Mouse (Mus musculus): ENCODE data around the gene Clip3. TPM values are rescaled to one million over a fixed set of nuclear protein-coding genes. Genes with fewer than 3 reads are reported as not detected.

Gene Clip3
- polyA plus RNA-seq, 1 experiment from 2014 or later, result 113 TPM

GRCm38 (mm10) chr7:30334563-30334962 lies 43.0 kb downstream of the Clip3 start:
- peaks cover 44% of the 10 kb centered on the region for H3K4me1 ChIP-seq (replicated peaks)
- no peak for ATAC-seq (ENCODE audit: low read depth)
- WGBS, result 63% methylated on average over 5 of the region's 5 CpGs
- H3K9ac ChIP-seq, result no peak overlapping the region
- H3K36me3 ChIP-seq, result no peaks in the 10 kb centered on the region
- H3K27me3 ChIP-seq, result peaks cover 41% of the 10 kb centered on the region
- no peak overlapping the region for H3K27ac ChIP-seq (replicated peaks)
- no peaks in the 10 kb centered on the region for H3K9me3 ChIP-seq
- H3K4me2 ChIP-seq, result no peak overlapping the region
- H3K4me3 ChIP-seq, result no peak overlapping the region

DNA sequence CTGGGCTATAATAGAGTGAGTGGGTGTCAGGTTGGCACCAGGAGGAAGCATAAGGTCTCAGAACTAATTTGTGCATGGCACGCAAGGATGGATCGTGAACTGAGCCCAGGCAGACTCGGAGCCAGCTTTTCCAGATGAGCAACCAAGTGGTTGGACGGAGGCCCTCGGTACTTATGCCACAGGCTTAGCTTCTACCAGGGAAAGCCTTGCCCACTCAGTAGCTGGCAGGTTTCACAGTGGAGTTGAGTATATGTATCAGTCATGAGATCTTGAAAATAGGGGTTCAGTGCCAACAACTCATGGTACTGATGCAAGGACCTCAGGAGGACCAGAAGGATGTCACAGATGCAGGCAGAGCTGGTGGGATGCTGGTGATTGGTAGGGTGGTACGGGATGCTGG lies 44.2 kb downstream of the Clip3 start:
- Histone ChIP-seq H3K4me1 (replicated peaks) (peaks cover 44% of the 10 kb centered on the region), H3K9ac (no peak overlapping the region), H3K27me3 (peaks cover 39% of the 10 kb centered on the region), H3K36me3 (no peaks in the 10 kb centered on the region), H3K9me3 (no peaks in the 10 kb centered on the region), H3K4me3 (no peak overlapping the region), H3K4me2 (no peak overlapping the region), H3K27ac (replicated peaks) (no peak overlapping the region)
- ATAC-seq (ENCODE audit: low read depth), result no peak
- 77% methylated on average over 6 of the region's 6 CpGs for WGBS

DNA sequence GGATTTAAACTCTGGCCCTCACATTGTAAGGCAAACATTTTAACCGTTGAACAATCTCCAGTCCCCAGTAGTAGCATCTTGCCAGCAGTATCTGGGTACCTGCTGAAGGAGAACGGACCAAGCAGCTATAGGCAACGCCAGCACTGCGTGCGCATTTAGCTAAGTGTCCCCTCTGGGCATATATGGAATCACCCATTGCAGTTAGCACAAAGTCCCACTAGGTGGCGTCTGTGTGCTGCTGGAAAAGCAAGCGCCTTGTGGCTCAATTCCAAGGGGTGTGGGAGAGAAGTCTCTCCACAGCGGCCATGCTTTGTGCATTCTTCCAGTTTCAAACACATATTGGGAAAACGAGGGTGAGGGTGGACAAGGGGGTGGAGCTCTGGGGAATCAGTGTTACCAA lies 44.9 kb downstream of the Clip3 start:
- no peaks in the 10 kb centered on the region for H3K9me3 ChIP-seq
- H3K27me3 ChIP-seq, result peaks cover 39% of the 10 kb centered on the region
- H3K4me1 ChIP-seq (replicated peaks), result peaks cover 39% of the 10 kb centered on the region
- no peak overlapping the region for H3K9ac ChIP-seq
- no peaks in the 10 kb centered on the region for H3K36me3 ChIP-seq
- 0 out of 2 replicates have a peak, but pooled peaks have one; percentile 10 for ATAC-seq (ENCODE audit: low read depth)
- WGBS, result 3% methylated on average over 9 of the region's 9 CpGs
- H3K4me2 ChIP-seq, result peak overlapping the region; percentile 9; the same call in 1 of the 2 replicates
- no peak overlapping the region for H3K27ac ChIP-seq (replicated peaks)
- H3K4me3 ChIP-seq, result no peak overlapping the region

DNA sequence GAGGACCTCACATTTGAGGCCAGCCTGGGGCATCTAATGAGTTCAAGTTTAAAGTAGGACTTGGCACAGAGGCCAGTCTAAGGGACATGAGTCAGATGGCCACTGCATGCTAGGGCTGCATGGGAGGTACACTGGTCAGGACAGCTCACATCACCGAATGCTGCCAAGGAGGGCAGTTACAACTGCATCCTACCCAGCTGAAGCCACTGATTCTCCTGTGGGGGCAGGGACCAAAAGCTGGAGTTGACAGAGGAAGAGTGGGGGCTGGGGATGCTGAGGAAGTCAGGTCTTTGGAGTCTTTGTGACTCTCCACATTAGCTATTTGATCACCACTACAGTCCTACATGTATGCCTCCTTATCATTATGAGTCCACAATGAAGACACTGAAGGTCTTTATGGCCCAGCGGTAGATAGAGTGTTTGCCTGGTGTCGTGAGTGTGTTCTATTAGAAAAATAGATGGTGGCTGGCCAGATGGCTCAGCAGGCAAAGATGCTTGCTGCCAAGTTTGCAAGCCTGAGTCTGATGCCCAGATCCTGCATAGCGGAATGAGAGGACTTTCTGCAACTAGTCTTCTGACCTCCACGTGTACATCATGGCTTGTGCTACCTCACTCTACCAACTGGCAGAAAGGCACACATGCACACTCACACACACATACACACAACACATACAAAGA lies 48.0 kb downstream of the Clip3 start:
- no peaks in the 10 kb centered on the region for H3K9me3 ChIP-seq
- peaks cover 9% of the 10 kb centered on the region for H3K4me1 ChIP-seq (replicated peaks)
- ATAC-seq (ENCODE audit: low read depth), result no peak
- peaks cover 39% of the 10 kb centered on the region for H3K27me3 ChIP-seq
- H3K27ac ChIP-seq (replicated peaks), result no peak overlapping the region
- WGBS, result 69% methylated on average over 5 of the region's 5 CpGs
- H3K4me2 ChIP-seq, result no peak overlapping the region
- no peak overlapping the region for H3K9ac ChIP-seq
- no peak overlapping the region for H3K4me3 ChIP-seq
- no peaks in the 10 kb centered on the region for H3K36me3 ChIP-seq

DNA sequence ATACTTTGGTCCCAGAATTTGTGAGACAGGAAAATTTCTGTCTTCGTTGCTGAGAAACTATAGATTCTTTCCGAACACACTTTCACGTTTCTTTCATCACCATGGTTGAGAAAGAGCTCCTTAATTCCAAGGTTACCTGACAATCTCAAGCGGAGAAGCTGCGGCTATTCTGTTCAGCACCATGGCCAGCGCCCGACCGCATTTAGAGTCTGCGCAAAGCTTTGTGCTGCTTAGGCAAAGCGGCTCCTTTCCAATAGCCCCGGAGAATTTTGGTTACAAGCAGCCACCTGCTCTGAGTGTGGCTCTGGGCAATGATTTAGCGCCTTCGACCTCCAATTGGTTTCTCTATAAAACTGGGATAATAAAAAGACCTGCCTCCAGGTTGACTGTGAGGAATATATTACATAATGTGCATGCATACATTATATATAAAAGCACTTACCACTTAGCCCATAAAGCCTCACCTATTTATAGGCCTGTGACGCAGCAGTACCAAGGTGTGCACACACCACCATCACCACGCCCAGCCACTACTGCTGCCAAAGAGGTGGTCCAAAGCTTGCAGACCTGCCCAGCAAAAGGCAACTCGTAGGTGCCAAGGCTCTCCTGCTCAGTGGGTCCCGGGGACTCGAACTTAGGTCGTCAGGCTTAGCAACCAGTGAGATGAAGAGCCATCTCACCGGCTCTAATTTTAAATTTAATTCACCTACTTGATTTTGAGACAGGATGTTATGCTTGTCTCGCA lies 55.3 kb downstream of the Clip3 start:
- 28% methylated on average over 21 of the region's 21 CpGs for WGBS
- no peak overlapping the region for H3K4me3 ChIP-seq
- no peaks in the 10 kb centered on the region for H3K36me3 ChIP-seq
- no peak overlapping the region for H3K4me2 ChIP-seq
- H3K27ac ChIP-seq (replicated peaks), result no peak overlapping the region
- peaks cover 62% of the 10 kb centered on the region for H3K27me3 ChIP-seq
- H3K4me1 ChIP-seq (replicated peaks), result peaks cover 15% of the 10 kb centered on the region
- no peaks in the 10 kb centered on the region for H3K9me3 ChIP-seq
- H3K9ac ChIP-seq, result no peak overlapping the region
- ATAC-seq (ENCODE audit: low read depth), result no peak

GRCm38 (mm10) chr7:30347828-30348227 lies 56.3 kb downstream of the Clip3 start:
- peak overlapping the region; percentile 46 for H3K4me2 ChIP-seq
- peak overlapping the region; percentile 38; the same call in 1 of the 2 replicates for H3K9ac ChIP-seq
- no peaks in the 10 kb centered on the region for H3K36me3 ChIP-seq
- peaks cover 15% of the 10 kb centered on the region for H3K4me1 ChIP-seq (replicated peaks)
- H3K4me3 ChIP-seq, result peak overlapping the region; percentile 13; the same call in 1 of the 2 replicates
- H3K27me3 ChIP-seq, result peaks cover 57% of the 10 kb centered on the region
- ATAC-seq (ENCODE audit: low read depth), result peak; percentile 56
- WGBS, result 1% methylated on average over 30 of the region's 30 CpGs
- H3K9me3 ChIP-seq, result no peaks in the 10 kb centered on the region
- no peak overlapping the region for H3K27ac ChIP-seq (replicated peaks)

GRCm38 (mm10) chr7:30353279-30353822 lies 61.8 kb downstream of the Clip3 start:
- no peak overlapping the region for H3K9ac ChIP-seq
- peaks cover 29% of the 10 kb centered on the region for H3K4me1 ChIP-seq (replicated peaks)
- no peaks in the 10 kb centered on the region for H3K9me3 ChIP-seq
- H3K27ac ChIP-seq (replicated peaks), result no peak overlapping the region; the same call in 1 of the 2 replicates
- ATAC-seq (ENCODE audit: low read depth), result 0 out of 2 replicates have a peak, but pooled peaks have one; percentile 48
- H3K4me2 ChIP-seq, result no peak overlapping the region
- H3K4me3 ChIP-seq, result no peak overlapping the region
- H3K27me3 ChIP-seq, result peaks cover 20% of the 10 kb centered on the region
- peaks cover 36% of the 10 kb centered on the region for H3K36me3 ChIP-seq
- 18% methylated on average over 6 of the region's 6 CpGs for WGBS

GRCm38 (mm10) chr7:30354059-30354458 lies 62.5 kb downstream of the Clip3 start:
- 81% methylated on average over 4 of the region's 4 CpGs for whole genome bisulfite sequencing
- H3K4me3 ChIP-seq, result no peak overlapping the region
- H3K36me3 ChIP-seq, result peaks cover 38% of the 10 kb centered on the region
- no peaks in the 10 kb centered on the region for H3K9me3 ChIP-seq
- no peak for ATAC-seq (ENCODE audit: low read depth)
- peaks cover 13% of the 10 kb centered on the region for H3K27me3 ChIP-seq
- H3K4me2 ChIP-seq, result no peak overlapping the region
- H3K4me1 ChIP-seq (replicated peaks), result peaks cover 36% of the 10 kb centered on the region
- no peak overlapping the region; the same call in 1 of the 2 replicates for H3K27ac ChIP-seq (replicated peaks)
- no peak overlapping the region for H3K9ac ChIP-seq

Other genes starting within 250 kb of the Clip3 start
- gene Zfp14, start 240.3 kb upstream of the Clip3 start, polyA plus RNA-seq (2015; fragmentation: Nextera tagmentation; extraction: Ambion mirVana), result 9.9 and 11.3 TPM in 2 replicates
- 12.0 and 14.2 TPM in 2 replicates for gene Zfp82, start 218.8 kb upstream of the Clip3 start, polyA plus RNA-seq (2015; fragmentation: Nextera tagmentation; extraction: Ambion mirVana)
- 1.2 and 1.5 TPM in 2 replicates for gene Gm26920, start 201.3 kb upstream of the Clip3 start, polyA plus RNA-seq (2015; fragmentation: Nextera tagmentation; extraction: Ambion mirVana)
- gene Zfp566, start 201.2 kb upstream of the Clip3 start, polyA plus RNA-seq (2015; fragmentation: Nextera tagmentation; extraction: Ambion mirVana), result 16.2 and 16.4 TPM in 2 replicates
- gene Zfp260, start 197.0 kb upstream of the Clip3 start, polyA plus RNA-seq (2015; fragmentation: Nextera tagmentation; extraction: Ambion mirVana), result 102 and 106 TPM in 2 replicates
- 13.4 and 13.8 TPM in 2 replicates for gene Zfp382, start 169.8 kb upstream of the Clip3 start, polyA plus RNA-seq (2015; fragmentation: Nextera tagmentation; extraction: Ambion mirVana)
- 14.2 TPM in 2 replicates for gene Zfp146, start 122.0 kb upstream of the Clip3 start, polyA plus RNA-seq (2015; fragmentation: Nextera tagmentation; extraction: Ambion mirVana)
- gene Cox7a1, start 107.6 kb upstream of the Clip3 start, polyA plus RNA-seq (2015; fragmentation: Nextera tagmentation; extraction: Ambion mirVana), result 5.3 and 6.9 TPM in 2 replicates
- 79.5 and 83.0 TPM in 2 replicates for gene Capns1, start 92.9 kb upstream of the Clip3 start, polyA plus RNA-seq (2015; fragmentation: Nextera tagmentation; extraction: Ambion mirVana)
- gene Polr2i, start 59.8 kb upstream of the Clip3 start, polyA plus RNA-seq (2015; fragmentation: Nextera tagmentation; extraction: Ambion mirVana), result 176 and 184 TPM in 2 replicates
- gene Tbcb, start 59.5 kb upstream of the Clip3 start, polyA plus RNA-seq (2015; fragmentation: Nextera tagmentation; extraction: Ambion mirVana), result 406 and 418 TPM in 2 replicates
- gene Ovol3, start 56.0 kb upstream of the Clip3 start, polyA plus RNA-seq (2015; fragmentation: Nextera tagmentation; extraction: Ambion mirVana), result not detected in 2 replicates
- 0.47 and 0.81 TPM in 2 replicates for gene Thap8, start 11.6 kb upstream of the Clip3 start, polyA plus RNA-seq (2015; fragmentation: Nextera tagmentation; extraction: Ambion mirVana)
- 3.8 and 4.0 TPM in 2 replicates for gene Wdr62, start 11.3 kb upstream of the Clip3 start, polyA plus RNA-seq (2015; fragmentation: Nextera tagmentation; extraction: Ambion mirVana)
- gene Alkbh6, start 17.0 kb downstream of the Clip3 start, polyA plus RNA-seq (2015; fragmentation: Nextera tagmentation; extraction: Ambion mirVana), result 120 and 123 TPM in 2 replicates
- 19.0 and 27.3 TPM in 2 replicates for gene Syne4, start 23.1 kb downstream of the Clip3 start, polyA plus RNA-seq (2015; fragmentation: Nextera tagmentation; extraction: Ambion mirVana)
- gene E130208F15Rik, start 30.0 kb downstream of the Clip3 start, polyA plus RNA-seq (2015; fragmentation: Nextera tagmentation; extraction: Ambion mirVana), result 5.7 TPM in 1 of 2 replicates, not detected in the other
- gene Sdhaf1, start 32.2 kb downstream of the Clip3 start, polyA plus RNA-seq (2015; fragmentation: Nextera tagmentation; extraction: Ambion mirVana), result 18.0 and 22.9 TPM in 2 replicates
- 10.8 and 12.7 TPM in 2 replicates for gene Lrfn3, start 71.0 kb downstream of the Clip3 start, polyA plus RNA-seq (2015; fragmentation: Nextera tagmentation; extraction: Ambion mirVana)
- 35.3 and 40.8 TPM in 2 replicates for gene Tyrobp, start 122.0 kb downstream of the Clip3 start, polyA plus RNA-seq (2015; fragmentation: Nextera tagmentation; extraction: Ambion mirVana)
- gene Hcst, start 128.1 kb downstream of the Clip3 start, polyA plus RNA-seq (2015; fragmentation: Nextera tagmentation; extraction: Ambion mirVana), result 1.0 TPM in 1 of 2 replicates, not detected in the other
- gene Nfkbid, start 130.0 kb downstream of the Clip3 start, polyA plus RNA-seq (2015; fragmentation: Nextera tagmentation; extraction: Ambion mirVana), result 1.9 and 2.8 TPM in 2 replicates
- 528 and 571 TPM in 2 replicates for gene Aplp1, start 153.8 kb downstream of the Clip3 start, polyA plus RNA-seq (2015; fragmentation: Nextera tagmentation; extraction: Ambion mirVana)
- gene Kirrel2, start 166.0 kb downstream of the Clip3 start, polyA plus RNA-seq (2015; fragmentation: Nextera tagmentation; extraction: Ambion mirVana), result 3.3 and 3.9 TPM in 2 replicates
- gene Nphs1, start 166.6 kb downstream of the Clip3 start, polyA plus RNA-seq (2015; fragmentation: Nextera tagmentation; extraction: Ambion mirVana), result 0.77 and 1.0 TPM in 2 replicates
- gene Prodh2, start 201.9 kb downstream of the Clip3 start, polyA plus RNA-seq (2015; fragmentation: Nextera tagmentation; extraction: Ambion mirVana), result not detected in 2 replicates
- 86.8 and 95.2 TPM in 2 replicates for gene Arhgap33, start 243.3 kb downstream of the Clip3 start, polyA plus RNA-seq (2015; fragmentation: Nextera tagmentation; extraction: Ambion mirVana)

All from neural tube, embryonic 13.5 days (tissue).